Mouse (Mus musculus) kidney, adult 2 months (tissue): ENCODE measurements around the gene Lrrc4. TPM values are rescaled to one million over a fixed set of nuclear protein-coding genes. Genes with fewer than 3 reads are reported as not detected.

ENCODE experiments used
- DNase-seq: peaks from one replicate; pipeline ENCODE4 v3.0.0; 2021
- H3K27ac ChIP-seq: fragments of 200-500 bp; 2 replicates; pipeline ENCODE4 v1.5.1; 2012; ENCODE audit warnings: low read depth, low read length, control low read depth, inconsistent platforms; ENCODE audit not compliant: insufficient read depth
- H3K27me3 ChIP-seq: fragments of 200-500 bp; replicated peaks from 2 replicates; pipeline ENCODE4 v1.6.1; 2012; ENCODE audit warnings: mild to moderate bottlenecking, moderate library complexity, low read length, inconsistent platforms; ENCODE audit not compliant: control insufficient read depth, insufficient read depth
- H3K36me3 ChIP-seq: fragments of 200-500 bp; 2 replicates; pipeline ENCODE4 v1.6.1; 2012; ENCODE audit warnings: mild to moderate bottlenecking, moderate library complexity, low read length, inconsistent platforms; ENCODE audit not compliant: control insufficient read depth, insufficient read depth
- H3K4me1 ChIP-seq: fragments of 200-500 bp; 2 replicates; pipeline ENCODE4 v1.6.1; 2011; ENCODE audit warnings: low read length; ENCODE audit not compliant: control insufficient read depth, insufficient read depth
- H3K4me3 ChIP-seq: fragments of 200-500 bp; 2 replicates; pipeline ENCODE4 v1.5.1; 2011; ENCODE audit warnings: mild to moderate bottlenecking, low read depth, low read length, control low read depth; ENCODE audit not compliant: insufficient read depth
- CTCF ChIP-seq: fragments of 200-500 bp; conservative IDR thresholded peaks from 2 replicates; pipeline ENCODE4 v1.5.1; 2011; ENCODE audit warnings: low read depth, mild to moderate bottlenecking, control low read depth, low read length, moderate library complexity, mixed read lengths; ENCODE audit not compliant: insufficient read depth, insufficient read length
- POLR2A ChIP-seq: fragments of 200-500 bp; IDR thresholded peaks from one replicate; pipeline ENCODE4 v1.6.1; 2011; ENCODE audit warnings: low read depth, low read length, control low read depth
- WGBS: fragments of 180-500 bp; shearing (Covaris S2); methylation state at CpG from one replicate; pipeline ENCODE4 v1.1.7; 2018; 5-methylcytosine and 5-hydroxymethylcytosine counted together
- polyA plus RNA-seq: library from polyadenylated mRNA; depleted of rRNA; stranded (reverse); fragments of >200 nt; gene quantifications from 2 replicates; pipeline ENCODE4 v1.2.3, GENCODE M21; 2012

Gene Lrrc4
- polyA plus RNA-seq, 1 experiment = 0.56 TPM

DNA sequence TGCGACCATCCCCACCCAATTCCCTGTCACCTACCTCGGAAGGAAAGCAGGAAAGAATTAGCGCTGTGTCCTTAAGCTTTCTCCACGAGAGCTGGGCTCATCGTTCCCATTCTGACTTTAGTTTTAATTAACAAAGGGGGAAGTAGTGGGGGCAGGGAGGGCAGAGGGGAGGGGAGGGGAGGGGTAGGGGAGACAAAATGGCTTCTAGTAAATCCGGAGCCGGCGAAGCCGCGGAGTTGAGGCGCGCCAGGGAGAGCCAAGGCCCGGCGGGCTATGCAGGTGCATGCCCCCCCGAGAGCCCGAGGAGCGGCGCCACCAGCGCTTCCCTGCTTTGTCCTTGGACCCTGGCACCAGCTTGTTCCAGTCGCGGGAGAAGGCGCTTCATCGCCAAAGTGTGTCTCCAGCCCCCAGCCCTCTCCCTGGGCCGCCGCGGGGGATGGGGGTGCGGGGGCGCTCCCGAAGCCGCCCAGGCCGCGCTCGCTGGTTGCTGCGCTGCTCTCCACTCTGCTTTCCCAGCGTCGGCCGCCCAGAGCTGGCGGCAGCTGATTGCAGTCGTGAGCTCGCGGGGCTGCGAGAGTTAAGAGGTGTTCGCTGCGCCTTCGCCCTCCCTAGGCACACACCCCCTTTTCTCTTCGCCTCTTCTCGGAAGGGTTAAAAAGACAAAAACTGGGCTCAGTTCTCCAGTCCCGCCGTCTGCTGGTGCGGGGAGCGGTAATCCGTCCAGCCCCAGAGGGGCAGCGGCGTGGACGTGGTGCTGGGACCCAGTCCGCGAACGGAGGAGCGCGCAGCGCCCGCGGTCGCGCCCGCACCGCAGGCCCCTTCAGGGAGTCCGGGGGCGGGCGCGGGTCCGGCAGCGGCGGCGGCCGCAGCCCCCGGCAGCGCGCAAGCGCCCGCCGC lies 555 bp upstream of the Lrrc4 start:
- H3K27me3 ChIP-seq = no peaks in the 10 kb centered on the region; the same call in 1 of the 2 replicates
- TF ChIP-seq CTCF = no peak
- no peak for TF ChIP-seq POLR2A
- no peak for DNase-seq
- H3K27ac ChIP-seq = no peak overlapping the region
- H3K36me3 ChIP-seq = no peaks in the 10 kb centered on the region
- no peaks in the 10 kb centered on the region; the same call in 1 of the 2 replicates for H3K4me1 ChIP-seq
- WGBS = 2% methylated on average over 80 of the region's 82 CpGs
- H3K4me3 ChIP-seq = peak overlapping the region; percentile 59

DNA sequence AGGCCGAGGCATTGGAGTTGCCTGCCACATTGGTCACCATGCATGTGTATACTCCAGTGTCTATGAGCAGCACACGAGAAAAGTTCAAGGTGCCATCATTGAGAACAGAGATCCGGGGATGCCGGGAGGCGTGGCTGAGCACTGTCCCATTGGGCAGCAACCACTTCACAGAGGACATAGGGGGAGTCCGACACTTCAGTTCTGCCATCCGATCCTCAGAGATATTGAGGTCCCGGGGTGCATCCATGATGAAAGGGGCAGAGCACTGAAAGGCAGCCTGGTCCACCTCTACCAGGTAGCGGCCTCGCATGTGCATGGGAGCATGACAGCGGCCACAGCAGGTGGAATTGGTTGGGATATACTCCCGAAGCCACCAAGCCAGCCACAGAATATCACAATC lies 1.2 kb downstream of the Lrrc4 start:
- Histone ChIP-seq H3K27ac (no peak overlapping the region), H3K36me3 (no peaks in the 10 kb centered on the region), H3K27me3 (no peaks in the 10 kb centered on the region; the same call in 1 of the 2 replicates), H3K4me3 (no peak overlapping the region), H3K4me1 (no peaks in the 10 kb centered on the region; the same call in 1 of the 2 replicates)
- TF ChIP-seq POLR2A = no peak
- no peak for TF ChIP-seq CTCF
- WGBS = 97% methylated on average over 12 of the region's 12 CpGs
- DNase-seq = no peak

DNA sequence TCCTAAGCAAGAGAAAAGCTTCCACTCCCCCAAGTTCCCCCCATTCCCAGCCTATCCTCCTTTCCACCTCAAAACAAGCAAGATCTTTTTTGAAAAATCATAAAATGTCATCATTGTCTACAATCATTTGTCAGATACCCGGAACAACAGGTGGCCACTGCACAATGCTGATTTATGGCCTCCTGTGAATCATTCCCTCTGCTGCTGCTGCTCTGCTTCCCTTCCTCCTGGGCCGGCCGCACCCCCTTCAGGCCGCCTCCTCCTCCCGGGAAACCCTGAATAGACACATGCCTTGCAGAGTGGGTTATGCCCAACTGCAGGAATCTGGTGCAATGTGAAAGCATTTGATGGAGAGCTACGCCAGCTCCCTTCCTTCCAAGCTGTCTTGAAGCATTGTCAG lies 3.0 kb downstream of the Lrrc4 start:
- no peak for DNase-seq
- H3K4me3 ChIP-seq = no peak overlapping the region
- no peaks in the 10 kb centered on the region for H3K36me3 ChIP-seq
- H3K27me3 ChIP-seq = no peaks in the 10 kb centered on the region; the same call in 1 of the 2 replicates
- WGBS = 58% methylated on average over 6 of the region's 6 CpGs
- H3K4me1 ChIP-seq = no peaks in the 10 kb centered on the region; the same call in 1 of the 2 replicates
- no peak for TF ChIP-seq POLR2A
- TF ChIP-seq CTCF = no peak
- no peak overlapping the region for H3K27ac ChIP-seq

DNA sequence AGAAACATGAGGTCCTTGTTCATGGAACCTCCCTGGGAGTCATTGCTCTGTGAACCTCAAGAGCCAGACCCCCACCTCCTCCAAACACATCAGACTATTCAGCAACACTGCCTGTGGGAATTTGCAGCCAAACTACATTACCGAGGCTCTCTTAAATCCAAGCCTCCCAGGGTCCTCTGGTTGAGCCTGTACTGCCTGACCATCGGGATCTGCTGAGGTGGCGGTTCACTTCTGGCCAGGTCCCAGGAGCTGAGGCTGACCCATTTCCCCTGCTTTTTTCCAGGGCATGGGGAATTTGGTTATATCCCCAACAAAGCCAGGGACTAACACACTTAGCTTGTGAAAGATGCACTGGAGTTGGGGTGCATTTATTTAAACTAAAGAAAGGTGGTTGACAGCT lies 4.0 kb downstream of the Lrrc4 start:
- 43% methylated on average over 3 of the region's 3 CpGs for WGBS
- no peak overlapping the region for H3K27ac ChIP-seq
- H3K27me3 ChIP-seq = no peaks in the 10 kb centered on the region; the same call in 1 of the 2 replicates
- no peak overlapping the region for H3K4me3 ChIP-seq
- no peaks in the 10 kb centered on the region; the same call in 1 of the 2 replicates for H3K4me1 ChIP-seq
- DNase-seq = no peak
- no peak for TF ChIP-seq POLR2A
- no peaks in the 10 kb centered on the region for H3K36me3 ChIP-seq

DNA sequence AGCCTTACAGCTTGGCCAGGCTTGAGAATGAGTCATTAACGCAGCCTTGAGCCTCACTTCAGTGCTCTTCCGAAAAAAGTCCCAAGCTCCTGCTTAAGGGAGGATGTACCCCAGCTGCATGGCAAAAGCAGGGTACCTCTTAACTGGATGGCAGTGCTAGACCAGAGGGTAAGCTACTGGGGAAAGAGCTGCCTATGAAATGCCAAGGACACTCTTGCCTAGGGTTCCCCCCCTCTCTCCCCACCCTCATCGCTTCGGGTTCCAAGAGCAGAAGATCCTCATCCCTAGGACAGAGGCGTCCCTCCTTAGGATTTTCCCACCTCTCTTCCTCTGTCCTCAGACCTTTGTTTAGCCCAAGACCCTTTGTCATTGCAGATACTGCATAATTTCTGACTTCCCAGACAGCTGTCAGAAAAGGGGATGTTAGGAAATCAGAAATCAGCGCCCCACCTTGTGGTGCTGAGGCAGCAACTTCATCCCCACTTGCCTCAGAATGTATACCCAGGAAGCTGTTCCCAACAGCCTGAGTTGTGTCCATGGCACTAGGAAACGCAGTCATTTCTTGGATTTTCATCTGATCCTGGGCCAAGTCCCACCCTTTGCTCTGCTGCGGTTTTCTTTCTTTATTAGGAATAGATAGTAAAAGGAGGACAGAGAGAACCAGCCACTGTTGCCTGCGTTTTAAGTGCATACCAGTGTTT lies 4.7 kb downstream of the Lrrc4 start:
- TF ChIP-seq CTCF (no peak), POLR2A (no peak)
- Histone ChIP-seq H3K4me1 (no peaks in the 10 kb centered on the region; the same call in 1 of the 2 replicates), H3K36me3 (no peaks in the 10 kb centered on the region), H3K4me3 (no peak overlapping the region), H3K27ac (no peak overlapping the region), H3K27me3 (no peaks in the 10 kb centered on the region)
- WGBS = 76% methylated on average over 9 of the region's 9 CpGs
- no peak for DNase-seq

DNA sequence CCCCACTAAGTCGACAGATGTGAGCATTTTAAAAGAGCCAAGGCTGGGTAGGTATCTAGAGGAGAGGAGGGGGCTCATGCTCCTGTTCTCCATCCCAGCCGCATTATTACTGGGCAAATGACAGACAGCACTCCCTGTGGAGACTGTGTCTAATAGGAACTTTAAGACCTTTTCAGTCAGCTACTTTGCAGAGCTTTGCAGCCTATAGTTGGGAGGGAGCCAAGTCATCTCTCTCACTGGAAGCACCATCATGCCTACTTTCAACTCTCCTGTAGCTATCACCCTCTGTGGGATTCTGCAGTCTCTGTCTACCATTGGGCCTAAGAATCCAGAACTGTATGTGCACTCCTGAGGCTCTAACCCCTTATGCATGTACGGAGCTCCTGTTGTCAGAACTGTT lies 5.7 kb downstream of the Lrrc4 start:
- DNase-seq = no peak
- Histone ChIP-seq H3K4me1 (no peaks in the 10 kb centered on the region), H3K27me3 (no peaks in the 10 kb centered on the region), H3K4me3 (no peak overlapping the region), H3K36me3 (no peaks in the 10 kb centered on the region), H3K27ac (no peak overlapping the region)
- WGBS = 86% methylated on average over 3 of the region's 3 CpGs
- TF ChIP-seq POLR2A (no peak), CTCF (no peak)

DNA sequence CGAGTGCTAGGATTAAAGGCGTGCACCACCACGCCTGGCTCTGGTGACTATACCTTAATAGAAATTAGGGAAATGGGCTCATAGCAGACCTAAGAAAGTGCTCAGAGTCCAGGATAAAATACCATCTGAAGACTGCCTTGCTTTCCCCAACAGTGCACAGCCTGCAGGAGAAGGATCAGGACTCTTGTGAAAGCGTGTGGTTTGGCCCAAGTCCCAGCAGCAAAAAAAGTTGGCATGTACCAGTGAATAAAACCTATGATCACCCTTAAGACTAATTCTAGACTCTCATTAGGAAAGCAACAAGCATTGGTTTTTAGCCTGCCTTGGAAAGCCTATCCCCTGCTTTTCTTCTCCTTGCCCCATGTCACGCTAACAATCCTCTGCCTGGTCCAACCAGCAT lies 7.7 kb downstream of the Lrrc4 start:
- H3K36me3 ChIP-seq = no peaks in the 10 kb centered on the region
- DNase-seq = peak; percentile 12

More for the DNA sequence above, 7.7 kb downstream of the Lrrc4 start:
- H3K27me3 ChIP-seq = no peaks in the 10 kb centered on the region
- no peak for TF ChIP-seq POLR2A
- no peak for TF ChIP-seq CTCF
- H3K4me3 ChIP-seq = no peak overlapping the region
- 93% methylated on average over 5 of the region's 5 CpGs for WGBS
- no peak overlapping the region for H3K27ac ChIP-seq
- no peaks in the 10 kb centered on the region for H3K4me1 ChIP-seq
